Mouse (Mus musculus) R1 (cell line): ENCODE measurements at regions not wholly inside any gene's neighbourhood (a gene's known extent, or its start where the extent isn't known, plus 50 kb on each side); places are given as distances from the start of the nearest gene placed in this dataset.
A peak's percentile ranks its signal among the peaks of the same experiment; 100 is the strongest.
"Not testable (repeated sequence)": the region's sequence is repeated elsewhere in the genome, so short reads cannot be mapped to it uniquely, and the experiment has no call there.

Source experiments
- DNase-seq: peaks from one replicate; pipeline ENCODE4 v3.0.0-alpha.2; 2018; ENCODE audit warnings: low read depth, low spot score

- DNase-seq, result no peak
Observed at GRCm38 (mm10) chrX:93888480-93888879, 56.5 kb upstream of the Pdk3 start.

GRCm38 (mm10) chrX:93888966-93889365 lies 57.0 kb upstream of the Pdk3 start:
- no peak for DNase-seq

GRCm38 (mm10) chrX:93889394-93890042 lies 57.5 kb upstream of the Pdk3 start:
- peak; percentile 58 for DNase-seq

GRCm38 (mm10) chrX:93896838-93897820 lies 65.1 kb upstream of the Pdk3 start:
- no peak for DNase-seq

GRCm38 (mm10) chrX:93903209-93903608 lies 65.2 kb upstream of the AU015836 start:
- no peak for DNase-seq

- DNase-seq, result no peak
Observed at GRCm38 (mm10) chrX:93905531-93905930, 62.9 kb upstream of the AU015836 start.

- DNase-seq, result peak; percentile 68
Observed at GRCm38 (mm10) chrX:93911087-93911840, 57.2 kb upstream of the AU015836 start.

GRCm38 (mm10) chrX:93915548-93915947 lies 52.9 kb upstream of the AU015836 start:
- no peak for DNase-seq

- DNase-seq, result not testable (repeated sequence)
Observed at GRCm38 (mm10) chrX:93917367-93917766, 51.1 kb upstream of the AU015836 start.
